ENCODE assay signal across 11 mouse cellular contexts in genomic region chr11:12473625-12474298, GRCm38 (mm10). TPM values are rescaled to one million over a fixed set of nuclear protein-coding genes. Genes with fewer than 3 reads are reported as not detected.
DNase-seq lines count a peak whose midpoint lies in the region; TF ChIP-seq lines count a peak whose summit lies in the region.
"Had no signal": no experiment of that assay in that cellular context is flagged by ENCODE, and none has a peak within 500 bp of the region (broad histone marks: within the 10 kb centered on the region; RNA-seq: fewer than 3 reads in every experiment).

No protein-coding gene starts in this region.

- peak; percentile 9 to 15 for DNase-seq in cerebellum, adult 2 months
- DNase-seq in cerebellum, postnatal 10 days: no peak
- peak; percentile 90 for DNase-seq in right cerebral cortex, adult 18-20 months
- DNase-seq in right cerebral cortex, postnatal 14 days: no peak
- DNase-seq in layer of hippocampus, adult 9-10 months (ENCODE audit: low spot score): peak; percentile 38
- peak; percentile 17 for DNase-seq in yolk sac, embryonic 10.5 days (ENCODE audit: low spot score)
- DNase-seq in spleen, adult 18-20 months: no peak
- no peak for DNase-seq in retina, postnatal 1 day
- DNase-seq: B cell, adult 2 months had no signal

- no peak overlapping the region for H3K27ac ChIP-seq in cerebellum, adult 2 months (ENCODE audit: insufficient read depth, low read length)
- H3K27ac ChIP-seq: heart, embryonic 15.5 days had no signal

- WGBS in cerebellum, adult 2 months: 50% methylated on average over 5 of the region's 5 CpGs

- no peaks in the 10 kb centered on the region for H3K27me3 ChIP-seq in cerebellum, adult 2 months (ENCODE audit: control insufficient read depth, insufficient read depth, low read length)
- H3K27me3 ChIP-seq: heart, embryonic 15.5 days had no signal

- no peak overlapping the region for H3K4me3 ChIP-seq in cerebellum, adult 2 months (replicated peaks; ENCODE audit: insufficient read depth, low read depth, low read length)
- H3K4me3 ChIP-seq: erythroblast, embryonic 14.5 days; heart, embryonic 15.5 days had no signal

- TF ChIP-seq CTCF in cerebellum, adult 2 months (IDR thresholded peaks at IDR 0.05; ENCODE audit: borderline replicate concordance, insufficient read depth, low read depth, low read length): no peak

- no peak for TF ChIP-seq POLR2A in cerebellum, adult 2 months (IDR thresholded peaks at IDR 0.05; ENCODE audit: borderline replicate concordance, insufficient read depth, low read length)

- no peaks in the 10 kb centered on the region for H3K4me1 ChIP-seq in cerebellum, adult 2 months (ENCODE audit: control insufficient read depth, insufficient read depth, low read length)
- H3K4me1 ChIP-seq: heart, embryonic 15.5 days had no signal

RNA-seq across cellular contexts. Expression of gene Cobl, which starts 9.0 kb away (rescaled TPM):
- 6.3 and 9.5 TPM in 2 replicates for polyA plus RNA-seq in cerebellum, adult 2 months (2012; rRNA removed)

Comparison
In these comparisons a context has a peak if more than half of its experiments do, and no peak if none do; other contexts are left out.
1. DNase-seq: peak in cerebellum, adult 2 months (2 of 2), right cerebral cortex, adult 18-20 months (single experiment), layer of hippocampus, adult 9-10 months (single experiment) and yolk sac, embryonic 10.5 days (single experiment); none in cerebellum, postnatal 10 days (0 of 2), right cerebral cortex, postnatal 14 days (single experiment), spleen, adult 18-20 months (0 of 2) and retina, postnatal 1 day (single experiment).